Mouse (Mus musculus): ENCODE measurements around the gene Coa5. TPM values are rescaled to one million over a fixed set of nuclear protein-coding genes. Genes with fewer than 3 reads are reported as not detected.

Gene Coa5
- total RNA-seq, 4 experiments from 2014 or later: 90.0 to 125 (median 111) TPM

Other genes starting within 250 kb of the Coa5 start
- 1 to 10 TPM; 2.6 to 4.1 (median 3.0) TPM for gene Cnga3, start 215.7 kb downstream of the Coa5 start, total RNA-seq (2022)
- 10 to 100 TPM; 23.0 to 35.6 (median 31.2) TPM for gene Inpp4a, start 130.2 kb downstream of the Coa5 start, total RNA-seq (2022)
- 10 to 100 TPM; 72.8 to 82.8 (median 77.7) TPM for gene Unc50, start within 50 bp of the Coa5 start, total RNA-seq (2022)
- gene Mgat4a, start 110.9 kb upstream of the Coa5 start, total RNA-seq (2022): 1 to 10 TPM; 7.2 to 8.2 (median 8.0) TPM

Measured in adrenal gland, adult 8-10 months (tissue).